Mouse (Mus musculus) CD4-positive, CD25-positive, alpha-beta regulatory T cell, adult 4 months (primary cell): ENCODE data around the gene Rps2. TPM values are rescaled to one million over a fixed set of nuclear protein-coding genes. Genes with fewer than 3 reads are reported as not detected.

Experiments used
- ATAC-seq: one replicate; pipeline ENCODE4 v1.8.0; 2017
- polyA plus RNA-seq, 2 experiments: library from polyadenylated mRNA; unstranded; fragments of 100-300 nt; shearing (Covaris generic); gene quantifications; one replicate each; pipeline ENCODE4 v1.2.1; 2017

The Rps2 gene
- polyA plus RNA-seq, 2 experiments from 2014 or later, result 608 to 780 TPM

DNA sequence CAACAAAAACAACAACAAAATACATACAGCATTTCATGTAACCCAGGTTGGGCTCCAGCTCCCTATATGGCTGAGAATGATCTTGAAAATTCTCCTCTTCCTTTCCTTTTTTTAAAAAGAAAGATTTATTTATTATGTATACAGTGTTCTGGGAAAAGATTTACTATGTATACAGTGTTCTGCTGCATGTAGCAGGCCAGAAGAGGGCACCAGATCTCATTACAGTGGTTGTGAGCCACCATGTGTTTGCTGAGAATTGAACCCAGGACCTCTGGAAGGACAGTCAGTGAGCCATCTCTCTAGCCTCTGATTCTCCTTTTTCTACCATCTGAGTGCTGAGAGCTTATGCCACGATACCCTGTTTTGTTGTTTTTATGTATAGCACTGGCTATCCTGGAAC lies 16.6 kb downstream of the Rps2 start:
- ATAC-seq, result no peak

DNA sequence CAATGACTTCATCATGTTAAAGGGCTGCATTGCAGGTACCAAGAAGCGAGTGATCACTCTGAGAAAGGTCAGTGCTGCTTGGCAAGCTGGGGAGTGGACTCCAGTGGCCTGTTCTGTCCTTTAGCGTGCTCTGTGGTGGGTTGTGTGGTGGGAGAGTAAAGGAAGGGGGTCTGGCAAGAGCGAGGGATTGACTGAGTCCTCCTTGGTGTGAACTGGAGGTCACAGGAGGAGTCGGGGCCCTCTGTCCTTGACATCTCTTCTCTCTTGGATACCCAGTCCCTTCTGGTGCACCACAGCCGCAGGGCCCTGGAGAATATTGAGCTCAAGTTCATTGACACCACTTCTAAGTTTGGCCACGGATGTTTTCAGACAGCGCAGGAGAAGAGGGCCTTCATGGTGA lies 17.5 kb downstream of the Rps2 start:
- no peak for ATAC-seq

DNA sequence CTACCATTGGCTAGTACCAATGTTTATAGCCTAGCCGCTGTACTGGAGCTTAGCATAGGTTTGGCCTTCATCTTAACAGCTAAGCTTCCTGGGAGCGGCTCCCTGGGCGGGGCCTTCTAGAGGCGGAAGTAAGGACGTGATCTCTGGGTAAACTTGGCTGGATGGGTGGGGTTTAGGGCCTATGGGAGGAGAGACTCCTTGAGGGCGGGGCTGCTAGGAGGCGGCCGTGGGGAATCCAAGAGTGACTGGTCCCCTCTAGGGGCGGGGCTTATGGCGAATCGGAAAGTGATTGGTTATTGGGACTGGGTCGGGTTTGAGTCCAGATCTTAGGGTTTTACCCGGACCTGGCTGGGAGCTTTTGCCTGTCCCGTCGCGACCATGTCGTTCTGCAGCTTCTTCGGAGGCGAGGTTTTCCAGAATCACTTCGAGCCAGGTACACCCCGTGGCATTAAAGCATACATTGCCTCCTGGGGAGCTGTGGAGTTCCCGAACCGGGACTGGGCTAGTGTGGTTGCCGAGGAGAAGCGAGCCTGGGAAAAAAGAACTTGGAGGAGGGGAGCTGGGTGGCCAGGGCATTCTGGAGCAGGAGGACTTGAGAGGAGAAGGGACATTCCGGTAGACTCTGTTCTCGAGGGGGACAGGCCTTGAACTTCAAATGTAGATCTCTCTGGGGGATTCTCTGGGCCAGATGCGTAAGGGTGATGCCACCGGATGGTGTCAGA lies 18.6 kb downstream of the Rps2 start, which contains the start of gene Msrb1:
Gene Msrb1, plus strand, starts transcription at position 313 of the 722 bp plus-strand sequence.
- ATAC-seq, result peak; percentile 99

DNA sequence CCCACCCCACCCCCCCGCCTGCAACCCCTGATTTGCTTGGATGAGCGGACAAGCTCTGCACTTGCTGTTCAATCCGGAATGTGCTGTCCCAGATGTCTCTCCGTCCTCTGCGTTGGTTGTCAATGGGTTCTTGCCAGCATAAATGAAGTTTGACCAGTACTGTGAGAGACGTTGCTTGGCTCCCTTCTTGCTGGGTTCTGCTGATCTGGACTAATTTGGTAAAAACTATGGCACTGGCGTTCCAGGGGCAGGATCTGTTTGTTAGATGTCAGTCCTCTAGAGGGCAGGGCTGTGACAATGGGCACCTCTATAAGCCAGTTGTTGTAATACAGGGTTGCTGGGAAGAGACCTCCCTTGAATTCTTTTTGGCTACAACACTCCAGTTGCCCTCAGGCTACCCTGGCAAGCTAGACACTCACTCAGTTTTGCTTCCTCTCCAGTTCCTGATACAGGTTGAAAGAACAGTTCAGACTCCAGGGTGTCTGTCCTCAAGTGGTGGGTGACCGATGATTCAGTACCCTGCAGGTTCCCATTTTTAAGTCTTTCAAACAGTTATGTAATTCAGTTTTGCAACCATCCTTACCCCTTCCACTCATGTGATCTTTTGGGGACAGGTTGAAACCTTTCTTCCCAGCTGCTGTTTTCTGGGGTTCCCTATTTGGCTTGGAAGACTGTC lies 19.4 kb downstream of the Rps2 start:
- ATAC-seq, result no peak

DNA sequence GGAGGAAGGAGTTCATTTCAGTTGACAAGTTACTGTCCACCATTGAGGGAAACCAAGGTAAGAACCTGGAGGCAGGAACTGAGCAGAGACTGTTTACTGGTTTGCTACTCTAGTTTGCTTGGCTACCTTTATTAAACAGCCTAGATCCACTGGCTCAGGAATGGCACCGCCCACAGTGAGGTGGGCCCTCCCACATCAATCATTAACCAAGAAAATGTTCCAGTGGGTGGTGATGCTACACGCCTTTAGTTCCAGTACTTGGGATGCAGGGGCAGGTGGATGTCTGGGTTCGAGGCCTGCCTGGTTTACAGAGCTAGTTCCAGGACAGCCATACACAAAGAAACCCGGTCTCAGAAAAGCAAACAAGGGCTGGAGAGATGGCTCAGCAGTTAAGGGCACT lies 20.3 kb downstream of the Rps2 start:
- no peak for ATAC-seq

DNA sequence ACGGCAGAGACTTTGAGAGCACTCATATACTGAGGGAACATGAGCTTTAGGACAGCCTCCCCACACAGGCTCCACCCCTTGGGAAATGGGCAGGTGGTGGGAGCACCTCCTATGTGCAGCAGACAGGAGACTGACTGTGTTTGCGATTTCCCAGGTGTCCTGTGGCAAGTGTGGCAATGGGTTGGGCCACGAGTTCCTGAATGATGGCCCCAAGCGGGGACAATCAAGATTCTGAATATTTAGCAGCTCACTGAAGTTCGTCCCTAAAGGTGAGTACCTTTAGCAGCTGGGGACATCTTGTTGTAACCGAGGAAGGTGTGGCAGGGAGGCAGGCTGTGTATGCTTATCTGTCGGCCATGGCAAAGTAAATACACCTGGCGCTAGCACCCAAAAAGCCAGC lies 22.0 kb downstream of the Rps2 start:
- ATAC-seq, result no peak

DNA sequence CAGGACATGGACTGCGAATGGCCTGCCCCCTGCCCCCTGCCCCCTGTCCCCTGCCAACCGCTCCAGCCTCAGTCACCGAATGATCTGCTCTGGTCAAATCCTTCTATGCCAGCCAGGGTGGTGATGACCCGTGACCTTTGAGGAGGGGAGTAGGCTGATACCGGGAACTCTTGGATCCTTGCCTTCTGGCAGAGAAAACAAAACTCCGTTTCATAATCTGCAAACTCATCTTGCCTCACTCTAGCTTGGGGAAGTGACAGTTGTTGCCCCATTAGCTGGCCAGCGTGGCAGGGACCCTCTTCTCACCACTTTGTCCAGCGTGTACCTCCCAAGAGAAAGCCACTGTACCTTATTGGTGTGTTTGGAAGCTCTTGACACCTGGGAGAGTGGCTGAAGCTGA lies 24.4 kb downstream of the Rps2 start:
- no peak for ATAC-seq

DNA sequence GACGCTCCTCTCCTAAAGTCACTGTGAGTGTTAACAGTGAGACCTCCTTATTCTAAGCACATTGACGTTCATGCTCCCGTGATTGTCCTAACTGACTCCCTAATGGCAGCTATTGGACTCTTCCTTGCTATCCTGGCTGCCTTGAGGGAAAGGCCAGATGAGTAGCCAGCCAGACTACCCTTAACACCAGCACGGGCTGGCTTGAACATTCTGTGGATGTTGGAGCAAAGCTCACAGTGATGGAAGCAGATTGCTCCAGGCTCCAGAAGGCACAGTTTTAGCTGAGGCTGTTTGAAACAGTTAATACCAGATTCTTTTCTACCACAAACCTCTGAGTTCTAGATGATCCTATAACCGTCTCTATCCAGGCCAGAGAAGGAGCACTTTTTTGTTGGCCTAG lies 26.0 kb downstream of the Rps2 start:
- no peak for ATAC-seq

DNA sequence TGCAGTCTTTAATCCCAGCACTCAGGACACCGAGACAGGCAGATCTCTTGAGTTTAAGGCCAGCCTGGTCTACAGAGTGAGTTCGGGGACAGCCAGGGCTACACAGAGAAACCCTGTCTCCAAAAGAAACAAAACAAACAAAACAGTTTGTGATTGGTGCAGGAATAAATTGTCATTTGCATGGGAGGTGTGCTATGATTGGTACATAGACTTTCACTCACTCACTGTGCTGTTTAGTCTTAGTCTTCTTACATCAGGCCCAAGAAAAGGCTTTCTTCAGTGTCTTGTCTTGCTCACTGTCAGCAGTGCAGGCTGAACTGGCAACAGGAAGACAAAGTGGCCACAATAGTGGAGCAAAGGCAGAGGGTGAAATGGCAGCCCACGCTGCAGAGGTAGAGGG lies 26.5 kb downstream of the Rps2 start:
- ATAC-seq, result no peak

DNA sequence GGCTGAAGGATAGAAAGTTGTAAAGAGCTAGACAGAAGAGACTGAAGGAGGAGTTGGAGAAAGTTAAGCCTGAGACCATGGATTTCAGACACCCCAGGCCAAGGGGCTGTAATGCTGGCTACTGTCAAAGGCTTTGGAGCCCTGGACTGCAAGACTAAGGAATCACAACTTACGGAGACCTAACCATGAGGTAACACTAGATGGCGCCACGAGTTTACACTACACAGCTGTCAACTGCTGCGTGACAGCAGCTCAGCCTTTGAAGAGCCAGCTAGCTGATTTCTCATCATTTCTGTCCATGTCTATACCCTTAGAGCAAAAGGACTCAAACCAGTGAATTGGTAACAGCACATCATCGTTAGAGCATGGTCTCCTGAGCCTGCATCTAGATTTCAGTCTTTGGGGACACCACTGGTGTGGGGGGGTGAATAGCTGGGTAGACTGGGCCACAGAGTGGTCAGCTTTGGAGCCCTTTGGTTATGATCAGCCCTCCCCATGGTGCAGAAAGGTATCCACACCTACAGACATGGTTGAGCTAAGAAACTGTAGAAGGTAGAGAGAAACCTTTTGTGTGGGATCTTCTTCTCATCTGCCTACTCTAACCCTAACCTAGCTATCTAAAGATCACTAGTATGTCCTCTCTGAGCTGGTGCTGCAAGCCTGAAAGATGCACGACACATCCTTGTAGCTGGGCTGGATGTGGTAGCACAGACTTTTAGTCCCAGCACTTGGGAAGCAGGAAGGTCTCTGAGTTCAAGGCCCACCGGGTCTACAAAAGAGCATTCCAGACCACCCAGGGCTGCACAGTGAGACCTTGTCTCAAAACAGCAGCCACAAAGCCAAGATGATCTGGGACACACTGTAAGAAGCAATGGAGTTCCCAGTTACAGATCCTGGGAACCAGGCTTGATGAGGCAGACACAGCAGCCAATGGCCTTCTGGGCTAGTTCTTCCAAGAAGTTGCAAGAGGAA lies 27.9 kb downstream of the Rps2 start:
- peak; percentile 86 for ATAC-seq

DNA sequence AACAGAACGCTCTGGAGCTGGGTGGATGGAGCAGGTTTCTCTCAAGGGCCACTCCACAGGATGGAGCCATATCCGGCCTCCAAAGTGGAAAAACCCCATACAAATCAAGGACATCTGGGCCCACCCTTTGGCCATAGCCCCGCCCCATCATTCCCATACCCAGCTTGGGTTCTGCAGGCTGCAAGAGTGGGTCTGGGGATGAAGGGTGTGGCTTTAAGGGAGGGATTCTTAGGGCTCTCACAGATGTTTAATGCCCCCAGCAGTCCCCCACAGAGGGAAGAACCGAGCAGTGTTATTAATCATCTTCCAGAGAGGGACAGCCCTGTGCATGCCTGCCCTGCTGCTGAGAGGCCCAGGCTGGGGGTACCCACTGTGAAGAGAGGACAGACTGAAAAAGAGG lies 29.1 kb downstream of the Rps2 start:
- no peak for ATAC-seq

DNA sequence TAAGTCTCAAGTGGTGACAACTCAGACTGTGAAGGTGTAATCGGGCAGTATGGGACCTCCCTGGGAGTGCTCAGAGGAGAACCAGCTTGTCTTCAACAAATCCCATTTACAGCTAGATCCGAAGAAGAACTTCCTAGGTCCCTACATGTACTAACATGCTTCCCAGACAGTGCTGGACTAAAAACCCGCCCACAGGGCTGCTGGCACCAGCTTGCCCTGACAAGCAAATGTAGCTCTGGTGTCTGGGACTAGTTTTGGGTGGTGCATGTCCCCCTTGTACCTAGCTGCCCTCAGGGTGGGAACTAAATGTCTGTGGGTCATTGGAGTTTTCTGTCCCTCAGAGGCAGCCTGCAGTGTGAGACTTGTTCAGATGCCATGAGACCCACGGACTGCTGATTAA lies 33.6 kb downstream of the Rps2 start:
- ATAC-seq, result no peak

DNA sequence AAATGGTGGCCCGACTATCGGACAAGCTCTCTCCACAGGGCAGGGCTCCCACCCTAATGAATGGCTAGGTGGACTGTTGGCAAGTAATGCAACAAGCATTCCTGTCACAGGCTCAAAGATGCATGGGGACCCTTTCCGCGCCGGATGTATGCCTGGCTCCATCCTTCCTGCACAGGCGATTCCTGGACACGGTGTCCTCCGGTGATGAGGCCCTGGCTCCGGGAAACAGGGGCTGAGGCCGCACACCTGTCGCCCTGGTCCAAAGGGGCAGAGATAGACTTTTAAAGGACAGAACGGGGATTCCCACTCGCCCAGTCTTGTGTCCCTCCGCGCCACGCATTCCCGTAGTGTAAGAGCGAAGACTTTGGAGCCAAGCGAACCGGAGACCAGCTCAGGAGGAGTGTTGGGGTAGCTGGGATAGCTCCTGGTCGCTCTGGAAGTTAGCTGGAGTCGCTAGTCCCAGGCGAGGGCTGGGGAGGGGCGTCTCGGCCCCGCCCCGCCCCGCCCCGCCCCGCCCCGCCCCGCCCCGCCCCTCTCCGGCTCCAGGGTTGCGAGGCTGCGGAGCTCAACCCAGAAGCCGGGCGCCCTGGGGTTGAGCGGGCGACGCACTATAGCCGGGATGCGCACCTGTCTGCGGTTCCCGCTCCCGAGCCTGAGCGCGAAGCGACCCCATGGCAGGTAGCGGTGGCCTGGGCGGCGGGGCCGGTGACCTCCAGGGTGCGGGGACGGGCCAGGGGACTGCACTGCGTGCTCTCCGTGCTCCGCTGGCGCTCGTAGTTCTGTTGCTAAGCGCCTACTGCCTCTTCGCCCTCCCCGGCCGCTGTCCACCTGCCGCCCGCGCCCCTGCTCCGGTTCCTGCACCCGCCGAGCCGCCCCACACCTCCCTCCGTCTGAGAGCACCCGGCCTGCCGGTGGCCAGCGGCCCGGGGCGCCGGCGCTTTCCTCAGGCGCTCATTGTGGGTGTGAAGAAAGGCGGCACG lies 34.8 kb downstream of the Rps2 start, which contains the start of gene Hs3st6:
Gene Hs3st6, plus strand, starts transcription at position 574 of the 980 bp plus-strand sequence.
- peak; percentile 34 for ATAC-seq

DNA sequence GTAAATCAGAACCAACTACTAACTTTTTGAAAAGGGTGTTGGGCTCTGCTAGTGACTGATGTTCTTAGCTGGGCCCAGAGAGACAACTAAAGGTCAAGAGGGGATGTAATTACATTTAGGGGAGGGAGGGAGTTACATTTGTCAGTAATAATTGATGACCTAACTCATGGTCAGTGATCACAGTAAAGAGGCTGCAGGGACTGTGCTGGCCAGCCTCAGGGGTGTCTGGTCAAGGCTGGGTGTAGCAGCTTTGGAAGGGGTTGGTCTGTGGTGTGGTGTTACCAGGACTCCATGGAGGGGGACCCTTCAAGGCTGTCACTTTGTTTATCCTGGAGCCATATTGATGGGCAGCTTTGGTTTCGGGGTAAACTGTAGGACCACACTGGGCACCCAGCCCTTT lies 39.5 kb downstream of the Rps2 start:
- ATAC-seq, result no peak

DNA sequence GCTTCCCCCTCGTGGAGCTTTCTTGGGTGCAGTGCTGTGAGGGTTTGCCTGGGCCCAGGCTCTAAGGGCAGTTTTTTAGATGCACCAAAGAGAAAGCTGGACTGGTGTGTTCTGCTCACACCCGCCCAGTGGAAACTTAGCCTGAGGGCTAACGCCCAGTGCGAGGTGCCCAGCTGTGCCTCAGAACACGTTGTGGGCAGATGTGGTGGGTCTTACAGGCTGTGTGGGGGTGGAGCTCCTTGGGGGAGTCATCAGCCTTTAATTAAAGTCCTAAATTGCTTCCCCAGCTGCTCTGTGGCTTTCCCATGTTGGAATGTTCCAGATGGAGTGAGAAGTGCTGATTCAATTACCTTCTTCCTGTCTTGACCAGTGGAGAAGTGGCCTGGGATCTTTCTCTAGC lies 43.2 kb downstream of the Rps2 start:
- no peak for ATAC-seq

DNA sequence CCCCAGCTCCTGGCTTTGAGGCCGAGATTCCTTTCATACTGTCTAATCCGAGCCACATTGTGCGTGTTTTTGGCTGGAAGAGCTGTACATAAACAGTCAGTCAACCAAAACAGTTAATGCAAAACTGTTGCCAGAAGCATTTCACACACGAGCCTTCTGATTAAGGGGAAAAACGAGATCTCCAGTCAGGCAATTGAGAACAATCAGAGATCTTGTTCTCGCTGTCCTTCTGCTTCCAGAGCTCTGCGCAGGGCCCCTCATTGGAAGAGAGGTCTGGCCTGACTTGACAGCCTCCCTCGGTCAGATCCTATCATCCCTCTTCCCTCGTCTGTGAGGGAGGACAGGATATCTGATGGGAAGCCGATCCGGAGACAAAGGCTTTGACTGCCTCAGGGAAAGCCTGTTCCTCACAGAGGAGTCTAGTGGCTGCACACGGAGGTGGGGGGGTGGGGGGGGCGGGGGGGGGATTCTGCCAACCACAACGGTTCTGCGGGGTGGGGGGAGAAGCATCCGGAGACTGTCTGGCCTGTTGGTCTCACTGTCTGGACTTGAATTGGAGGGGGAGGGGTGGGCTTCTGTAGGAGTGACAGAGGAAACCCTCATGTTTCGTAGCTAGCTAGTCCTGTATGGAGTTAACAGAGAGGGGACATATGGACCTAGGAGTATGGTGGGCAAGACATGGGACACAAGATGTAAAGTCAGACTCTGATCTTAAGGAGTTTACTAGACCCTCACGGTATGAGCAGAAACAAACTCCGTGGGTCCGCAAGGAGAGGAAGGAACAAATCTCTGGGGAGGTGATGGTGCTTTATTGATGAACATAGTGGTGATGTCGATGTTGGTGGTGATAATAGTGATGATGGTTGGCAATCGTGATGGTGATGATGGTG lies 47.3 kb downstream of the Rps2 start:
- no peak for ATAC-seq

DNA sequence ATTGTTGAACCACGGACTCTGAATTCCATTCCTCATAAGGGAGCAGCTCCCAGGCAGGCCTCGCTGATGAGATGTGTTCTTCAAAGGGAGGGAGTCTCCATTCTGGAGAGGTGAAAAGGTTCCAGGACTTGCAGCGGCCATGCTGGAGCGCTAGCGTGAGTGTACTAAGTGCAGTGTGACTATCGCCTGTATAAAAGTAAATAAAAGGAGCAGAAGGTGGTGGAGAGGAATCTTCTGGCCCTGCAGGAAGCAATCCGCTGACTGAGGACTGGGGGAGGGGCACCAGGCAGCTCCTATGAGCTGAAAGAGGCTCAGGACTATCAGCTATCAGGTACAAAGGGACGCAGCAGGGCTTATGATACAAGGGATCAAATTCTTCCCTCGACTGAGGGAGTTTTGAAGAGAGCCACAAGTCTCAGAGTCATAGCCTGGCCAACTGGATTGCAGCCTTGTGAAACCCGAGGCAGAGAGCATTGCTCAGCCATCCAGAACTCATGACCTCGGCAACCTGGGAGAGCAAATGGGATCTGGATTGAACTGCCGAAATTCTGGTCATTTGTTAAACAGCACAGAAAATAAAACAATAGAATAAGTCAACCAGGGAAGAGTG lies 48.5 kb downstream of the Rps2 start:
- ATAC-seq, result no peak

DNA sequence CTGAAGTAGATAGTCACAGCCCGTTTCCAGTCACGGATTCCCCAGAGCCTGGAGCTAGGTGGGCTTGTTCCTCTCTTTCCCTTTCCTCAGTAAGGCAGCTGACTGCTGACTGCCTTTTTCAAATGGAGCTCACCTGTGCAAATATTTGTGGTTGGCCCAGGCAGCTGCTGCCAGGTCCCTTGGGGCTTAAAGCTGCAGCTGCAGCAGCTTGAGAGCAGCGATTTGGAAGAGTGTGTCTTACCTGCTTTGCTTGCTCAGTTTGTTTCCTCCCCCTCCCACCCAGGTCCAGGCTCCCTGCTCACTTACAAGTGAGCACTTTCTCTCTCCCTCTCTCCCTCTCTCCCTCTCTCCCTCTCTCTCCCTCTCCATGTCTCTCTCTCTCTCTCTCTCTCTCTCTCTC lies 51.2 kb downstream of the Rps2 start:
- ATAC-seq, result no peak
